Mouse (Mus musculus) retina, embryonic 14.5 days (tissue): Measurements from ENCODE around the gene Ctu1.
"Not testable (repeated sequence)": the region's sequence is repeated elsewhere in the genome, so short reads cannot be mapped to it uniquely, and the experiment has no call there.

Experiments used
- DNase-seq: peaks from one replicate; pipeline ENCODE4 v3.0.0-alpha.2; 2015; ENCODE audit warnings: low spot score

Gene Ctu1

DNA sequence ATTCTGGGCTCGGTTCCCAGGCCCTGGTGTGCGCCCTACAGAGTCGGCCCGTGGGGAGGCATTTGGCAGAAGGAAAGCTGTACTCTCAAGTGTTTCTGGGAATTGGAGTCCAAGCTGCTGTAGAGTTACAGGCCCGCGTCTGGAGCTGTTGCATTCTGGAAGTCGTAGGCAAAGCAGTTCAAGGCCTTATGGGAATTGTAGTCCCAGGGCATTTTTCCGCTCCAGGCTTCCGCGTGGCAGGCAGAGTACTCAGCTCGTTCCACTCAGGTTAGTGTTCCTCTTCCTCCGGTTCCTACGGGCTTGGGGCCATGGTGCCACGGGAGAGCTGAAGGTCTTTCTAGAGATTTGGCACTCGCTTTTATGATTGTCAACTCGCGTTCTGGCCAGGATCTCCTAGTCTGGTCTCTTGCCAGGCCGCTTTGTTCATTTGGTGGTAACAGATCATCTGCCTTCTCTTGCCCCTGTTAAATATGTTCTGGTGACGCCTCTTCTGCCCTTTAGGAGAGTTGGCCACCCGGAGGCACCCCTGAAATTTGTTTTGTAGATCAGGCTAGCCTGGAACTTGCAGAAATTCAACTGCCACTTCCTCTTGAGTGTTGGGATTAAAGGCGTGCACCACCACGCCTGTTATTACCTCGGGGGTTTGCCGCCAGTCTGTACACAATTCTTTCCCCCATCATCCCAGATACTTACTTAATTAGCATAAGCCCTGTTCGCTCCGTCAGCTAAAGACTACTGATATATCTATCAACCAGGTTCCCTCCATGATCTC, at the start of gene Ctu1:
Gene Ctu1 (plus strand): TSS at position 208 of the 772 bp plus-strand sequence.
- peak; percentile 95 for DNase-seq

GRCm38 (mm10) chr7:43622927-43623326, 48.9 kb upstream of the Ctu1 start:
- no peak for DNase-seq

GRCm38 (mm10) chr7:43623819-43624218, 48.0 kb upstream of the Ctu1 start:
- peak; percentile 25 for DNase-seq

- DNase-seq = no peak
Observed at GRCm38 (mm10) chr7:43625065-43625464, 46.8 kb upstream of the Ctu1 start.

- no peak for DNase-seq
Observed at GRCm38 (mm10) chr7:43625794-43626422, 45.9 kb upstream of the Ctu1 start.

DNA sequence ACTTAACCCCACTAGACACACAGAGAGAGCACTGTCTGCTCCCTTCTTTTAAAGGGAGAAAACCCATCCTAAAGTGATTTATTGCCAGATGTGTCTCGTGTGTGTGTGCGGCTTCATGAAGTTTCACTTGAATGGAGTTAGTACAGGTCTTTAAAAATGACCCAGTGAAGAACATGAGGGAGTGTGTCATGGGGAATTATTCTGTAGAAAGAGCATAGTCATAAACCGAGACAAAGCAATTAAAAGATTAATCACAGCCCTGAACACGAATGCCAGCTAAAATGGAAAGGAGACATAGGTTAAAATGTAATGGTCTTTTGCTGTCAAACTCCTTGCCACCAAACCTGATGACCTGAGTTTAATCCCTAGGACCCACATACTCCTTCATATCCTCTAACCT, 37.9 kb upstream of the Ctu1 start:
- no peak for DNase-seq

GRCm38 (mm10) chr7:43634500-43634899, 37.3 kb upstream of the Ctu1 start, which contains the start of gene Ceacam18:
Gene Ceacam18 (plus strand): TSS chr7:43634707.
- DNase-seq = no peak

DNA sequence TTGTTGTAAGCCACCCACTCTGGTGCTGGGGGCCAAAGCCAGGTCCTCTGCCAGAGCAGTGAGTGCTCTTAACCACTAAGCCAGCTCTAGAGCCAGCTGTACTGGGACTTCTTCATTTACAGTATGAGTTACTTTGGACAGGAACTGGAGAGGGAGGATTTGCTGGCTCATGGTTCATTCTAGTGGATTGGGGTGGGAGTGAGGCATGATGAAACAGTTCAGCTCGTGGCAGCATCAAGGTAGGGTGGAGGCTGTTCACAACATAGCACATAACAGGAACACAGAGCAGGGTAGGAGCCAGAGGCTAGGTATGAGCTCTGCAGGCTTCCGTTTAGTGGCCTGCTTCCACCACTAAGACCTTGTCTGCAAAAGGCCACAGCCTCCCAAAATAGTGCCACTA, 35.6 kb upstream of the Ctu1 start:
- no peak for DNase-seq

DNA sequence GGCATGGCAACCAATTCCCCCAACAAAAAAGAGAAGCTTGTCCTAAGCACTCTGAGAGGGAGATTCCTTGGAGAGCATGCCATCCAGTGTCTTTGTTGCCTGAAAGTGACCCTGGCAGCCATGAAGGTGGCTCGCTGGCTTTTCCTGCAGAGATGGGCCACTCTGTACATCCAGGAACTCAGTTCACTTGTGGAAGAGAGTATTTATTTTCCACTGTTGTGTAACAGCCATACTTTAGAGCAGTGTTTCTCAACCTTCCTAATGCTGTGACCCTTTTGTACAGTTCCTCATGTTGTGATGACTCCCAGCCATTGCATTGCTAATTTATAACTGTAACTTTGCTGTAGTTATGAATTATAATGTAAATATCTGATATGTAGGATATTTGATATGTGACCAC, 34.7 kb upstream of the Ctu1 start:
- no peak for DNase-seq

GRCm38 (mm10) chr7:43642587-43642986, 29.2 kb upstream of the Ctu1 start:
- DNase-seq = no peak

GRCm38 (mm10) chr7:43643046-43643652, 28.7 kb upstream of the Ctu1 start:
- DNase-seq = no peak

- DNase-seq = no peak
Observed at GRCm38 (mm10) chr7:43652683-43653082, 19.1 kb upstream of the Ctu1 start.

- DNase-seq = no peak
Observed at GRCm38 (mm10) chr7:43654519-43654918, 17.3 kb upstream of the Ctu1 start.

DNA sequence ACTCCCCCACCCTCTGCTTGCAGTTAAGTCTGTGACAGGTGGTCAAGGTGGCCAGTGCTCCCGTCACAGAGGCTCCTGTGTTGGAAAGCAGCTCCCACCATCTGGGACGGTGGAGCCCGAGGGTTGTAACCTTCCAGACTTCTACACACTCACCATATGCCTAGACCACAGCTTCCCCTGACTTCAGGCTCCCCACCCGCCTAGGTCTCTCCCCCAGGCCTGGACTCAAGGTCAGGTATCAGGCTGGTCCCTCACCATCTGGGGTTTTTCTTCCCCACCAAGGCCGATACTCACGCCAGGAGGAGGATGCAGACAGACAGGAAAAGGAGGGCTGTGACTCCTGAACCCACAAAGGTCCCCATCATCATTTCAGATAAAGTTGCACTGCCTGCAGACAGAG, 15.6 kb upstream of the Ctu1 start:
- no peak for DNase-seq

DNA sequence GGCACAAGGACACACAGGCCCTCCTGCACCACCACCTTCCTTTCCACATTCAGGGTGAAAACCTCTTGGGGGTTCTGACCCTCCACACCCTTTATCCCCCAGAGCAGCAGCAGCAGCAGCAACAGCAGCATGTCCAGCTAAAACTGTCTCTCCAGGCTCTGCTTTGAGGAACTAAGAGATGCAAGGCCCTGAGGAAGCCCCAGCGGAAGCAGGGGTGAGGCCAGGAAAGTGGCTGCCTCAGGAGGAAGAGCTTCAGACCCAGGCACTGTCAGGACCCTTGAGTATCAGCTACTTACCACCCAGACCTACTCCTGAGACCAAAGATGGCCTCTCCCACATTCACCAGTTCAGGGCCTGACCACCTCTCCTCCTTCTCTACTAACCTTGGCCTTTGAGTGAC, 11.8 kb upstream of the Ctu1 start, which contains the start of gene Siglece:
Gene Siglece (minus strand): TSS at position 160 of the 400 bp plus-strand sequence.
- DNase-seq = no peak

DNA sequence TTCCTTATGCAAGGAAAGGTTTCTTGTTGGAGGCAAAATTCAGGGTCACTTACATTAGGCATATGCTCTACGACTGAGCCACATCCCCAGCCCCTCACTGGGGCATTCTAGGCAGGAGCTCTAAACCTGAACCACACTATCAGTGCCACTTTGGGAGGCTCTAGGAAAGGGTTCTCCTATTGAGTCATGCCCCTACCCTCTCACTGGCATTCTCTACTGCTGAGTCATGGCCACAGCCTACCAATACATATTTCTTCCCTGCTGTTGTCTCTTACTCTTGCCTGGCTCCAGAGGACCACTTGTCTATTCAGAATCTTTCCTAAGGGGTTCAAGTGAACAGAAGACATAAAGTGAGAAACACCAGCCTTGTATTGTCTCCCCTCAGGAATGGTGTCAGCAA, 9.0 kb upstream of the Ctu1 start:
- no peak for DNase-seq

- DNase-seq = not testable (repeated sequence)
Observed at GRCm38 (mm10) chr7:43667221-43667620, 4.6 kb upstream of the Ctu1 start.

DNA sequence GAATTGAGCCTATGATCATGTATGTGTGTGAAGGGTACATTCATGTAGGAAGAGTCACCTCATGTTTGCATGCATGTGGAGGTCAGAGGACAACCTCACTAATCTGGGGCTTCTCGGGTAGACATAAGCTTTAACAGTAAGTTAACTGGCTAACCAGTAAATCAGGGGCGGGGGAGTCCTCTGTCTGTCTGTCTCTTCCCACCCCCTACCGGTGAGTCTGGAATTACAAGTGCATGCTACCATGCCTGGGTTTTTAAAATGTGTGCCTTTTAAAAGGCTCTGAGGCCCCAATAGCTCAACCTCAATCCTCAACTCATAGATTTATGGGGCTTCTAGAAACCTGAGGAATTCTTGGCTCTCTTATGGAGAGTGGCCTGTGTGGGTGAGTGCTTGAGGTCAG, 3.2 kb upstream of the Ctu1 start:
- peak; percentile 58 for DNase-seq

GRCm38 (mm10) chr7:43671064-43671808, 580 bp upstream of the Ctu1 start:
- DNase-seq = no peak

DNA sequence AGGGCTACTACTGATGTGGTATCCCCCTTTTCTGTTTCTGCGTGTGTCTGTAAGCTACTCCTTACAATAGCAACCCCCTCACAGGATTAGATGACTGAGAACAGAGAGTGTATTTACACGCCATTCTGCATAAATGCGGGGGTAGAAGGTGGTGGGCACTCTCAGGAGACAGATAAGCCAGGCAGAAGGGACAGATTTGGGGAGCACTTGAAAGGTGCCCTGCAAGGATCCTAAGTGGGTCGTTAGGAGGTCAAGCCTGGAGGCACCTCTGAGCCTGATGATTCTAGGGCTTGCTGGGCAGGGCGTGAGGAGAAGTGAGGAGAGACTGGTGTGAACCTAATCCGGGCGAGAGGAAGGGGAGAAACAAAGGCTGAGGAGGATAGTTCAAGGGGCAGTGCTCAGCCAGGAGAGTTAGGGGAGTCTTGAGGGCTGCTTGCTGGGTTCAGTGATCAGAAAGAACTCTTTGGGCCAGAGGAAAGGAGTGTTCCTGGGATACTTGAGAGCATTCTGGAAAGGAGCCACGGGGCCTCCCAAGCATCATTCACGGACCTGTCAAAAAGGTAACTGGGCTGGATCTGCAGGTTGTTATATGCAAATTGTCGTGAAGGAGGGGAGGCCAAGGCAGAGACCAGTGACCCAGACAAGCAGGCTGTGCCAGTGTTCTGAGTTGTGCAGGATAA, 905 bp downstream of the Ctu1 start:
- DNase-seq = peak; percentile 22

- DNase-seq = no peak
Observed at GRCm38 (mm10) chr7:43675091-43675490, 3.3 kb downstream of the Ctu1 start.

- DNase-seq = peak; percentile 61
Observed at GRCm38 (mm10) chr7:43678517-43678916, 6.7 kb downstream of the Ctu1 start.
